Mouse (Mus musculus): ENCODE results near the gene Grtp1.
"Not testable (repeated sequence)": the region's sequence is repeated elsewhere in the genome, so short reads cannot be mapped to it uniquely, and the experiment has no call there.

GRCm38 (mm10) chr8:13132220-13132619, 68.2 kb downstream of the Grtp1 start:
- not testable (repeated sequence) for TF ChIP-seq POLR2A (IDR thresholded peaks at IDR 0.05; ENCODE audit: control insufficient read depth, extremely low read depth, insufficient read depth, low read length, poor library complexity)
- 0 out of 2 replicates have a peak, but pooled peaks have one; percentile 35 for TF ChIP-seq CTCF (IDR thresholded peaks at IDR 0.05; ENCODE audit: borderline replicate concordance, control insufficient read depth, extremely low read depth, insufficient read depth, low read length, poor library complexity)
